Mouse (Mus musculus) C2C12 (cell line): ENCODE measurements around the gene Senp8.

ENCODE experiments used
- CTCF ChIP-seq: IDR thresholded peaks from one replicate; pipeline ENCODE4 v1.5.1; 2011; ENCODE audit not compliant: control insufficient read depth, insufficient read depth, insufficient read length
- MAX ChIP-seq: IDR thresholded peaks from one replicate; pipeline ENCODE4 v1.6.1; 2011; ENCODE audit warnings: mild to moderate bottlenecking, control low read depth
- MYOD1 ChIP-seq: IDR thresholded peaks from one replicate; pipeline ENCODE4 v1.6.1; 2011; ENCODE audit warnings: low read depth; ENCODE audit not compliant: control insufficient read depth, insufficient read length
- USF1 ChIP-seq: IDR thresholded peaks from one replicate; pipeline ENCODE4 v1.6.1; 2011; ENCODE audit warnings: low read depth, mild to moderate bottlenecking, control low read depth, moderate library complexity

DNA sequence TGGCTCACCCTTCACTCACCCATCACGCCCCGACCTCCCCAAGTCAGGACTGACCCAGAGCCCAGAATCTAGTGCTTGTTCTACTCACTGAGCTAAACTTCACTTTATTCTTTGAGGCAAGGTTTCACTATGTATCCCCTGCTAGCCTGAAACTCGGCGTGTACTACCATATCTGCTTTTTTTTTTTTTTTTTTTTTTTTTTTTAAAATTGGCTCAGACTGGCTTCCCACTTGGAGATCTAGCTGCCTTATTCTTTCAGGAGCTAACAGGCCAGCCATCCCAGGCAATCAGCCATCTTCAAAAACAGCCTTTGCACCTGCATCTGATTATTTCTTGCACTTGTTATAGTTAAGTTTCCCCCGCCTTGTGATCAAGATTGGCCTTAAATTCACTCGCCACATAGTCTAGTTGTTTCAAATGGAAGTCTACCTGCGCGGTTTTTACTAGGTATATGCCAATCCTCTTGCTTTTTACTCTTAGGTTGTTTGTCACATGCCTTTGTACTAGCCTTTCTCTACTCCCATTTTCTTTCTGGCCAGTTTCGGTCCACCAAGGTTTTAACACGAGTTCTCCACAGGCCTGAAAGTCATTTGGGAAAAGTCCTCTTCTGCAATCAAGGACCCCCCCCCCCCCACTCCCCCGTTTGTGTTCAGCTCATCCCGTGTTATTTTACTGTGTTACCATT lies 787 bp downstream of the Senp8 start:
- TF ChIP-seq CTCF, result no peak
- TF ChIP-seq USF1, result no peak
- no peak for TF ChIP-seq MAX
- TF ChIP-seq MYOD1, result no peak
